Comparison of ENCODE assay signal across 8 mouse cellular contexts in genomic region chrX:51204626-51205547, GRCm38 (mm10). TPM values are rescaled to one million over a fixed set of nuclear protein-coding genes. Genes with fewer than 3 reads are reported as not detected.
DNase-seq lines count a peak whose midpoint lies in the region; ATAC-seq and TF ChIP-seq lines count a peak whose summit lies in the region.

No protein-coding gene starts in this region.

- no peak for TF ChIP-seq POLR2A in ES-Bruce4 (IDR thresholded peaks at IDR 0.05; ENCODE audit: insufficient read depth, low read length)
- TF ChIP-seq POLR2A in bone marrow, adult 2 months (IDR thresholded peaks at IDR 0.05; ENCODE audit: borderline replicate concordance, control insufficient read depth, low read depth, low read length): peak; percentile 4; the same call in 1 of the 2 replicates

- TF ChIP-seq CTCF in ES-Bruce4 (IDR thresholded peaks at IDR 0.05; ENCODE audit: low read depth, low read length): no peak
- TF ChIP-seq CTCF in bone marrow, adult 2 months (IDR thresholded peaks at IDR 0.05; ENCODE audit: control insufficient read depth, insufficient read depth, low read length): no peak

- H3K4me3 ChIP-seq in ES-Bruce4 (ENCODE audit: low read depth, low read length): peak overlapping the region; percentile 64
- peak overlapping the region; percentile 81 for H3K4me3 ChIP-seq in bone marrow, adult 2 months (replicated peaks; ENCODE audit: control insufficient read depth, low read depth, low read length)
- peak overlapping the region; percentile 61 for H3K4me3 ChIP-seq in hindbrain, embryonic 10.5 days
- H3K4me3 ChIP-seq in limb, embryonic 15.5 days: peak overlapping the region; percentile 56
- H3K4me3 ChIP-seq in midbrain, embryonic 16.5 days (ENCODE audit: low read depth, low read length): peak overlapping the region; percentile 56
- peak overlapping the region; percentile 60 for H3K4me3 ChIP-seq in stomach, embryonic 16.5 days (replicated peaks; ENCODE audit: low read length)

- TF ChIP-seq EP300 in ES-Bruce4 (IDR thresholded peaks at IDR 0.05; ENCODE audit: insufficient read depth, low read depth, low read length): no peak

- H3K9me3 ChIP-seq in ES-Bruce4 (replicated peaks; ENCODE audit: control insufficient read depth, insufficient read depth, low read length, poor library complexity, severe bottlenecking): no peaks in the 10 kb centered on the region
- peaks cover 5% of the 10 kb centered on the region; the same call in 1 of the 2 replicates for H3K9me3 ChIP-seq in hindbrain, embryonic 10.5 days
- no peaks in the 10 kb centered on the region for H3K9me3 ChIP-seq in limb, embryonic 15.5 days
- no peaks in the 10 kb centered on the region; the same call in 1 of the 2 replicates for H3K9me3 ChIP-seq in midbrain, embryonic 16.5 days (replicated peaks; ENCODE audit: control insufficient read depth, low read length, poor library complexity, severe bottlenecking)
- H3K9me3 ChIP-seq in stomach, embryonic 16.5 days (replicated peaks; ENCODE audit: control insufficient read depth, low read length): no peaks in the 10 kb centered on the region; the same call in 1 of the 2 replicates

- DNase-seq in hindbrain, embryonic 10.5 days (ENCODE audit: low spot score): peak; percentile 53
- DNase-seq in layer of hippocampus, adult 8-10 months (ENCODE audit: low spot score in 2 of 2): no peak

- WGBS in bone marrow, adult 2 months: 15% methylated on average over 59 of the region's 67 CpGs
- 15% methylated on average over 65 of the region's 67 CpGs for WGBS in hindbrain, embryonic 10.5 days
- WGBS in limb, embryonic 15.5 days: 20% methylated on average over 67 of the region's 67 CpGs
- WGBS in midbrain, embryonic 16.5 days: 25% methylated on average over 38 of the region's 67 CpGs
- 10% methylated on average over 27 of the region's 67 CpGs for WGBS in stomach, embryonic 16.5 days

- H3K36me3 ChIP-seq in ES-Bruce4 (ENCODE audit: control insufficient read depth, insufficient read depth, low read length, poor library complexity, severe bottlenecking): no peaks in the 10 kb centered on the region
- H3K36me3 ChIP-seq in hindbrain, embryonic 10.5 days: no peaks in the 10 kb centered on the region
- H3K36me3 ChIP-seq in limb, embryonic 15.5 days: no peaks in the 10 kb centered on the region
- no peaks in the 10 kb centered on the region for H3K36me3 ChIP-seq in midbrain, embryonic 16.5 days (ENCODE audit: control insufficient read depth, insufficient read depth, low read length)
- no peaks in the 10 kb centered on the region for H3K36me3 ChIP-seq in stomach, embryonic 16.5 days (ENCODE audit: control insufficient read depth, insufficient read depth, low read length)

- H3K27me3 ChIP-seq in ES-Bruce4 (ENCODE audit: control insufficient read depth, insufficient read depth, low read length, poor library complexity, severe bottlenecking): no peaks in the 10 kb centered on the region
- H3K27me3 ChIP-seq in hindbrain, embryonic 10.5 days (ENCODE audit: insufficient read depth, poor library complexity, severe bottlenecking): peaks cover 36% of the 10 kb centered on the region
- H3K27me3 ChIP-seq in limb, embryonic 15.5 days: no peaks in the 10 kb centered on the region
- H3K27me3 ChIP-seq in midbrain, embryonic 16.5 days (ENCODE audit: control insufficient read depth, insufficient read depth, low read depth, low read length): peaks cover 4% of the 10 kb centered on the region
- H3K27me3 ChIP-seq in stomach, embryonic 16.5 days (ENCODE audit: control insufficient read depth, insufficient read depth, low read length): no peaks in the 10 kb centered on the region; the same call in 1 of the 2 replicates

- H3K4me2 ChIP-seq in limb, embryonic 15.5 days: peak overlapping the region; percentile 64
- peak overlapping the region; percentile 86 for H3K4me2 ChIP-seq in midbrain, embryonic 16.5 days (ENCODE audit: low read length)
- H3K4me2 ChIP-seq in stomach, embryonic 16.5 days (ENCODE audit: low read depth, low read length): peak overlapping the region; percentile 60

- no peak overlapping the region for H3K27ac ChIP-seq in ES-Bruce4 (ENCODE audit: insufficient read depth, low read length)
- H3K27ac ChIP-seq in bone marrow, adult 2 months (ENCODE audit: control insufficient read depth, insufficient read depth, low read depth, low read length, poor library complexity): peak overlapping the region; percentile 82
- H3K27ac ChIP-seq in hindbrain, embryonic 10.5 days: peak overlapping the region; percentile 85
- H3K27ac ChIP-seq in limb, embryonic 15.5 days: peak overlapping the region; percentile 87
- no peak overlapping the region for H3K27ac ChIP-seq in midbrain, embryonic 16.5 days (ENCODE audit: low read length)
- H3K27ac ChIP-seq in stomach, embryonic 16.5 days (ENCODE audit: low read length): peak overlapping the region; percentile 70

- H3K9ac ChIP-seq in ES-Bruce4 (ENCODE audit: low read depth, poor library complexity, severe bottlenecking): peak overlapping the region; percentile 92
- H3K9ac ChIP-seq in limb, embryonic 15.5 days: peak overlapping the region; percentile 39
- H3K9ac ChIP-seq in midbrain, embryonic 16.5 days (ENCODE audit: low read depth, low read length): peak overlapping the region; percentile 38
- H3K9ac ChIP-seq in stomach, embryonic 16.5 days (ENCODE audit: low read length): peak overlapping the region; percentile 71

- no peaks in the 10 kb centered on the region for H3K4me1 ChIP-seq in ES-Bruce4 (ENCODE audit: control insufficient read depth, insufficient read depth, low read length)
- no peaks in the 10 kb centered on the region for H3K4me1 ChIP-seq in bone marrow, adult 2 months (ENCODE audit: control insufficient read depth, insufficient read depth, low read length)
- no peaks in the 10 kb centered on the region for H3K4me1 ChIP-seq in hindbrain, embryonic 10.5 days (replicated peaks)
- H3K4me1 ChIP-seq in limb, embryonic 15.5 days: no peaks in the 10 kb centered on the region
- no peaks in the 10 kb centered on the region for H3K4me1 ChIP-seq in midbrain, embryonic 16.5 days (ENCODE audit: control insufficient read depth, insufficient read depth, low read length)
- H3K4me1 ChIP-seq in stomach, embryonic 16.5 days (ENCODE audit: control insufficient read depth, insufficient read depth, low read length): no peaks in the 10 kb centered on the region

- peak; percentile 90 for ATAC-seq in erythroblast, adult 5-6 weeks (replicated peaks; ENCODE audit: low FRiP score, poor library complexity, severe bottlenecking)
- ATAC-seq in limb, embryonic 15.5 days (ENCODE audit: insufficient number of reproducible peaks, low FRiP score, low TSS enrichment, low read depth): peak; percentile 80
- peak; percentile 84 for ATAC-seq in midbrain, embryonic 16.5 days
- ATAC-seq in stomach, embryonic 16.5 days (ENCODE audit: insufficient read depth, low FRiP score): peak; percentile 87

RNA-seq across cellular contexts. Expression of gene Mbnl3, which starts 1.4 kb away (rescaled TPM):
- polyA plus RNA-seq in ES-Bruce4 (2011; ENCODE audit: insufficient read depth, insufficient read length, low read depth, missing spikeins): 28.5 and 30.9 TPM in 2 replicates
- polyA plus RNA-seq in bone marrow, adult 2 months (2011; ENCODE audit: insufficient read depth, insufficient read length, low replicate concordance, missing spikeins): 3.3 and 8.2 TPM in 2 replicates
- 24.6 and 33.9 TPM in 2 replicates for total RNA-seq in erythroblast, adult 5-6 weeks (2015; ENCODE audit: low replicate concordance)
- total RNA-seq in erythroblast, adult 5-6 weeks (2017; ENCODE audit: low replicate concordance): 15.1 and 15.2 TPM in 2 replicates
- polyA plus RNA-seq in hindbrain, embryonic 10.5 days (2016; fragmentation: Nextera tagmentation; extraction: Ambion mirVana): 3.8 and 5.1 TPM in 2 replicates
- polyA plus RNA-seq in limb, embryonic 15.5 days (2015; fragmentation: Nextera tagmentation; extraction: Ambion mirVana): 12.3 and 14.0 TPM in 2 replicates
- polyA plus RNA-seq in midbrain, embryonic 16.5 days (2015; fragmentation: Nextera tagmentation; extraction: Ambion mirVana): 0.43 and 0.66 TPM in 2 replicates
- polyA plus RNA-seq in stomach, embryonic 16.5 days (2015; fragmentation: Nextera tagmentation; extraction: Ambion mirVana): 7.6 and 9.3 TPM in 2 replicates
- total RNA-seq in layer of hippocampus, adult 8-10 months (2022): not detected

Comparison
In these comparisons a context has a peak if more than half of its experiments do, and no peak if none do; other contexts are left out.
1. H3K27ac ChIP-seq: peak in bone marrow, adult 2 months (single experiment), hindbrain, embryonic 10.5 days (single experiment), limb, embryonic 15.5 days (single experiment) and stomach, embryonic 16.5 days (single experiment); none in ES-Bruce4 (single experiment) and midbrain, embryonic 16.5 days (single experiment).
2. H3K9ac ChIP-seq: peak in every context shown above with its lines; median percentile 92 in ES-Bruce4; 71 in stomach, embryonic 16.5 days; 39 in limb, embryonic 15.5 days; 38 in midbrain, embryonic 16.5 days.
3. Peak in every context shown above with its lines, with median percentiles within 50 percentile points of each other: H3K4me3 ChIP-seq, ATAC-seq and H3K4me2 ChIP-seq.